Mouse (Mus musculus) erythroid progenitor cell, adult 5-6 weeks (primary cell): ENCODE results near the gene Padi1. TPM values are rescaled to one million over a fixed set of nuclear protein-coding genes. Genes with fewer than 3 reads are reported as not detected.

ENCODE experiments used
- ATAC-seq: replicated peaks from 2 replicates; pipeline ENCODE4 v1.8.0; 2016; ENCODE audit warnings: moderate number of reproducible peaks, mild to moderate bottlenecking, moderate TSS enrichment, inconsistent platforms; ENCODE audit not compliant: poor library complexity, low FRiP score, severe bottlenecking
- total RNA-seq, 2 experiments: library from RNA; stranded (forward) in 1 of 2; stranded (reverse) in 1 of 2; fragments of 150-400 nt in 1 of 2; fragments of 186-747, 209-891 nt in 1 of 2; gene quantifications; 2 replicates each; pipeline versions ENCODE4 v1.2.3 to v1.2.4; 2015 to 2017; ENCODE audit warnings: low replicate concordance in 2 of 2

The Padi1 gene
- total RNA-seq, 2 experiments from 2014 or later: not detected

DNA sequence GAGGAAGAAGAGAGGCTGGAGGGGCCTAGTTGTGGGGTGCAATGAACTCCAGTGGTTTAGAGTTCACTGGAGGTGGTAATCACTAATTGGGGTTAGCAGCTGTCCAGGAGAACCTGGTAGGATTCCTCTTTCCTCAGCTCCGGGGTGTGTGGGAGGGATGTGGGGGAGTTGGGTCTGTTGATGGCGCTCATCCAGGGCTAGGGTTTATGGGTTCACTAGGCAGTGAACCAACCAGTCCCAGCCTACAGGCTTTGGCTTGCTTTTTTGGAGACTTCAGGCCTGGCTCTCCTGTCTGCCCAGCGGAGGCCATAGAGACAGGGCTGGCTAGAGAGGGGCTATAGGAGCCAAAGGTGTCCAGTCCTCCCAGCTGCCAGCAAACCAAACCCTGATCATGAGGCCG is 55.6 kb downstream of the Padi1 start:
- ATAC-seq: no peak

- ATAC-seq: no peak; the same call in 1 of the 2 replicates
Measured at GRCm38 (mm10) chr4:140788983-140789382, 56.6 kb downstream of the Padi1 start.

GRCm38 (mm10) chr4:140788264-140788663 is 57.3 kb downstream of the Padi1 start:
- no peak for ATAC-seq

DNA sequence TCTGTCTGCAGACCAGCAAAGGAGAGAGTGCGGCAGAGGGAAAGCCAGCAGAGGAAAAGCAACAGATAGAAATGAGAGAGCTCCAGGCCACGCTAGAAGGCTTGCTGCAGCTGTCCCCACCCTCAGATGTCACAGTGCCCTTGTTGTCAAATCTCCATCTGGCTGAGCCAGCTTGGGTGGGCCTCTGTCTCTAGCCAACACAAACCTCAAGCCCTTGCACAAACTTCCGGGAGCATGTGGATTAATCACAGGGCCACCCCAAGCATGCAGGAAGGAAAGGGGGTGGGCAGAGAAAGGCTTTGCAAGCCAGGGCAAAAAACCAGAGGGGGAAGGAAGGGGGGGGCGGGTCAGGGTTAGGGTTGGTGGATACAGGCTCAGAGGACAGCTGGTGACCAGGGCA is 58.2 kb downstream of the Padi1 start:
- no peak for ATAC-seq

DNA sequence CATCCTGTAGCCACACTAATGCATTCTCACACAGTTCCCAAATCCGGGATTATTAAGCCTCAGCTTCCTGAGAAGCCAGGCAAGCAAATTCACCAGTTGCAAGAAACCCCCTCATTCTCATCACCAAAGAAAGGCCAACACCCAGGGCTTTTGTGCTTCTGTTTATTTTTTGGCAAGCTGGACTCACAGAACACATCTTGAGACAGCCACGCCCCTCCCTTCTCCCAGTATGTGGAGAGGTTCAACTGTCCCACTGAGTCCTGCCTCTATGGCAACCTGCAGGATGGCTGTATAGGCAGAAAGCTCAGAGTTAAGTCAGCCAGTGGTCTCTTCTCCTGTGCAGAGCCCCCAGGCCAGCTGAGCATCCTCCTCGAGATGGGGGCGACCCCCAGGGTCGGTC is 60.4 kb downstream of the Padi1 start:
- no peak for ATAC-seq

- no peak for ATAC-seq
Measured at GRCm38 (mm10) chr4:140784292-140784945, 61.2 kb downstream of the Padi1 start.

DNA sequence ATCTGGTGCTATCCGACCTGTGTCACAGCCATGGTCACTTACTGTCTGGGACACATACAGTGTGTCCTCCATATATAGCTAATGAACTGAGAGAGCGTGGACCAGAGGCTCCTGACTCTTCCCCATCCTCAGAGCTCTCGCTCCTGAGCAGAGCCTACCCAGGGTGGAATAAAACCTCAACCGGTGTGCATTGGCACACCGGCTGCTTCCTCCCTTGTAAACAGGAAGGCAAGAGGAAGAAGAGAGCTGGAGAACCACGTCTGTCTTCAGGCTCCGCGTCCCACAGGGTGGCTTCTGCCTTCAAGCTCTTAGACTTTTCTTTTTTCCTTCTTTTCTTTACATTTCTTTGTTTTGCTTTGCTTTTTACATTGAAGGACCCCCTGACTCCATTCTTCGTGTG is 62.8 kb downstream of the Padi1 start:
- no peak for ATAC-seq

DNA sequence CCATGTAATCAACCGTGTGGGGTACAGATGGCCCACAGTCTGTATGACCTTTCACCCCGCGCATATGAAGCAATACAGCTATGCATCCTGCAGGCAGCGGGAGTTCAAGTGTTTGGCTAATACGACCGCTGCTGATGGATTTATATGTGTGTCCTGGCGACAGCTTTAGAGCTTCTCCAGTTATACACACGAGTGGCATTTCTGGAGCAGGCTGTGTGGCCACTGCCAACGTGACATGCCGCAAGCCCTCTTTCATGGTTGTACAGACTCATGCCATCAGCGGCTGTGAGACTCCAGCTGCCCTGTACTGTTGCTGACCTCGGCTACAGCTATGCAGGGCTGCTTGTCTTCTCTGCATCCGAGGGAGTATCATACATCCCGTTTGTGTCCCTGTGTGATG is 65.1 kb downstream of the Padi1 start:
- no peak for ATAC-seq

- no peak for ATAC-seq
Measured at GRCm38 (mm10) chr4:140779803-140780397, 65.7 kb downstream of the Padi1 start.

GRCm38 (mm10) chr4:140776623-140777022 is 69.0 kb downstream of the Padi1 start:
- no peak for ATAC-seq

- no peak for ATAC-seq
Measured at GRCm38 (mm10) chr4:140775876-140776275, 69.7 kb downstream of the Padi1 start.

DNA sequence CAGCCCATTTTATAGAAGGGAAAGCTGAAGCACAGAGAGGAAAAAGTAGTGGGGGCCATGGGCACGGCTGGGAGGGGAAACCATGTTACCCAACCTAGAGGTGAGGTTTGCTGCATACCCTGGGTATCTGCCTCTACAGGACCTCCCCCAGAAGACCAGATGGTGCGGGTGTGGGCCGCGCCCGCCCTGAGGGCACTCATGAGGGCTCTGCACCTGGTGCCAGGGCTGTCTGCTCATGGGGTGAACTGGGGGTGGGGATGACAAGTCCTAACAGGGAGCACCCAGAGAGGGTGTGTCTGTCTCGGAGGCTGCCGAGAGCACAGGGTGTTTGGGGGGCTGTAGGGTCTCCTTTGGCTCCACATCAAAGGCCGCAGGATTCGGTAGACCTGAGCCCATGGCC is 70.7 kb downstream of the Padi1 start:
- ATAC-seq: no peak

DNA sequence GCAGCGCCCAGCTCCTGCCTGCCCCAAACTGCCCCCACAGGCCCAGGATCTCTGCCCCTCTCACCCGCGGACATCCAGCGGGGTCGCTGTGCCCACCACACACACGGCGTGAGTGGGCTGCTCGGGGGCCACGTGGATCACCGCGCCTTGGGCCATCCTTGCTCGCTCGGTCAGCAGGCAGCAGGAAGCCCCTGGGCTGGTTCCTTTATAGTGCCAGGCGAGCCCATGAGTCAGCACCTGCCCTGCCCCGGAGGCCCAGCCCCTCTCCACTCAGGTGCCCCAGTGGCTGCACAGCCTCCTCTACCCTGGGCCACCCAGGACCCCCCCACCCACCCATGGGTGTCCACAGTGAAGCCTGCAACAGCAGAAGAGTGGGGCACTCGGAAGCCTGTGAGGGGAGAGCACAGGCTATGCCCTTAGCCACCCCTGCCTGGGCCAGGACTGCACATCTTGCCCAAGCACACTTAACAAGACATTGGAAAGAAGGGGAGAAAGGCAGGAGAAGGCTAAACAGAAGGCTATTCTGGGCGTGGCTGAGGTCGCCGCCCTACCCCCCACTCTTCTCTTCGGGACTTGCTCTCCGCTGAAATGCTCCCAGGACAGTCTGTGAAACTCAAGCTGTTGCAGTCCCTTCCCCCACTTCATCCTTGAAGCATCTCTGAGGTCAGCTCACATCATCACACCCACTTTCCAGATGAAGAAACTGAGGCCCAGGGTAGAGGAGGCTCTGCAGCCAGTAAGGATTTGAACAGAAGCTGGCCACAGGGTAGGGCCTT is 71.4 kb downstream of the Padi1 start, which contains the start of gene Padi4:
TSS of gene Padi4 (minus strand) at position 212 of the 776 bp plus-strand sequence.
- ATAC-seq: no peak

DNA sequence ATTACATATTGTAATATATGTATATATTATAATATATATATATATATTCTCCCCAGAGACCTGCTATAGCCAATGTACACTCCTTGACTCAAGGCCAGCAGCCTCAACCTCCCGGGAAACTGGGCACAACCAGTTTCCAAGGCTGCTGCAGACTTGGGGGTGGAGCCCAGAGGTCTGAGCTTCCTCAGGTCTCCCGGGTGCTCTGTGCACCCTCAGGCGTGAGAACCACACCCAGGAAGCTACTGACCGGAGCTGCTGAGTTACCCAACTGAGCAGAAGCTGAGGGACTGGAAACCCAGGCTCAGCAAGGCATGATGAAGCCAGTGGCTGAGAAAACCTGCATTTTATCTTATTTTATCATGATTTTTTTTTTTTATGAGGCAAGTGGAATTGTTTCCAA is 74.5 kb downstream of the Padi1 start:
- no peak for ATAC-seq

GRCm38 (mm10) chr4:140770433-140770832 is 75.1 kb downstream of the Padi1 start:
- ATAC-seq: no peak

DNA sequence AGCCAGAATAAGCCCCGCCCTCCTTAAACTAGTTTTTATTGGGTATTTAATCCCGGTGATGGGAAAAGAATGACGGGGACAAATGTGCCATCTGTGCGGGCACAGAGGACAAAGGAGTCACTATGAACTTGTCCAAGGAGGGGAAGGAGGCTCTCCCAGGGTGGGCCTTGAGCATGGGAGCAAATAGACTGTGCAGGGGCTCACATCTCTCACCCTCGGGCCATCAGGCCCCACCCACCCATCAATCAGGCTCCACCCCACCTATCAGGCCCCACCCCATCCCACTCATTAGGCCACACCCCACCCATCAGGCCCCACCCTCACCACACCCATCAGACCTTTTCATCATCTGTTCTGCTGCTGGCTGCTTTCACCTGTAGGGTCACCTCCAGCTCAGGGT is 76.6 kb downstream of the Padi1 start:
- ATAC-seq: no peak; the same call in 1 of the 2 replicates

DNA sequence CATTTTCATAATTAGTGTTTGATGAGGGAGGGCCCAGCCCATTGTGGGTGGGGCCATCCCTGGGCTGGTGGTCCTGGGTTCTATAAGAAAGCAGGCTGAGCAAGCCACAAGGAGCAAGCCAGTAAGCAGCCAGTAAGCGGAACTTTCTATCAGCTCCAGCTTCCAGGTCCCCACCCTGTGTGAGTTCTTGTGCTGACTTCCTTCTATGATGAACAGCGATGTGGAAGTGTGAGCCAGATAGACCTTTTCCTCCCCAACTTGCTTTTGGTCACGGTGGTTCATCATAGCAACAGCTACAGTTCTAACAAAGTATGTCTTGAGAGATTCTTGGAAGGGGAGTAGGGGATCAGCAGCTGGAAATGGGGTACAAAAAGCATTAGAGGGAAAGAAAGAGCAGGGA is 79.6 kb downstream of the Padi1 start:
- no peak for ATAC-seq

DNA sequence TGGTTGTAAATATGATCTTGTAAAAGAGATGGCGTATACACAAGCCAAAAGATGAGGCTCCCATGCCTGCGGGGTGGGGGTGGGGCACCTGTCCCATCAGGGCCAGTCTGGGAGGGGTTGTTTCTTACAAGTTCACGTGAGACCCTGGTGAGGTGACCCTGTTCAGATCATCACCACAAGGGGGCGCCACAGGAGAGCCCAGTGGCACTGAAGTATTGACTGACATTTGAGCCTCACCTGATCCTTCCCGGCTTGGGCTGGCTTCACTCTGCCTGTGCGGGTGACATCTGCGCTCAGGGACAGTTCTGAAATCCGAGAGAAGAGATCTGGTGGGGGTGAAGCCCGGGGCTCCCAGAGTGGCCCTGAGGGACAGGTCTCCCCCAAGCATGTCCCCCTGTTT is 82.4 kb downstream of the Padi1 start:
- no peak for ATAC-seq
